Comparison of ENCODE assay signal across 13 mouse cellular contexts in the genomic region with DNA sequence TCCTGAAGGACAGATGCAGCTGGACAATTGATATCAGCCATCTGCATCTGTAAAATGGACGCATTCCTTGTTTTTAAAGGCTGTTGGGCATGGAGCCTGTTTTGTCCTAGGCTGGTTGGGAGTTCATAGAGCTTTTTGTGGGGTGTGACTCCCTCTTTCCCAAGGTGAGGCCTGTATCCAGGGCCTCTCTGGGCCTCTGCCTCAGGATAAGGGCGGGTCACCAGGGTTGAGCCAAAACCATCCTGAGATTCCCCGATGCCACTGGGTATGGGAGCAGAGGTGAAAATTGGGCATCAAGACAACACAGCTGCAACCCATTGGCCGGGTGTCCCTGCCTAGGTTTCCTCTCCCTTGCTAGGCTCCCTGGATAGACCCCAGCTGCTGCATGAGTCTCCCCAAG. TPM values are rescaled to one million over a fixed set of nuclear protein-coding genes. Genes with fewer than 3 reads are reported as not detected.
DNase-seq lines count a peak whose midpoint lies in the region; ATAC-seq and TF ChIP-seq lines count a peak whose summit lies in the region.
"Had no signal": no experiment of that assay in that cellular context is flagged by ENCODE, and none has a peak within 500 bp of the region (broad histone marks: within the 10 kb centered on the region; RNA-seq: fewer than 3 reads in every experiment).

No protein-coding gene starts in this region.

- H3K36me3 ChIP-seq in heart, embryonic 13.5 days, result no peaks in the 10 kb centered on the region
- H3K36me3 ChIP-seq in heart, adult 2 months (ENCODE audit: control insufficient read depth, insufficient read depth, low read length), result no peaks in the 10 kb centered on the region
- no peaks in the 10 kb centered on the region for H3K36me3 ChIP-seq in liver, postnatal 0 days (replicated peaks; ENCODE audit: insufficient read depth, low read length)
- no peaks in the 10 kb centered on the region for H3K36me3 ChIP-seq in liver, embryonic 11.5 days (ENCODE audit: control insufficient read depth, insufficient read depth, low read length)
- H3K36me3 ChIP-seq in hindbrain, embryonic 15.5 days, result no peaks in the 10 kb centered on the region
- H3K36me3 ChIP-seq in neural tube, embryonic 14.5 days (ENCODE audit: control insufficient read depth, insufficient read depth, low read length), result no peaks in the 10 kb centered on the region
- H3K36me3 ChIP-seq: liver, embryonic 13.5 days had no signal

- H3K9me3 ChIP-seq in heart, embryonic 13.5 days, result no peaks in the 10 kb centered on the region
- no peaks in the 10 kb centered on the region for H3K9me3 ChIP-seq in liver, postnatal 0 days (ENCODE audit: low read length)
- no peaks in the 10 kb centered on the region for H3K9me3 ChIP-seq in liver, embryonic 11.5 days (ENCODE audit: control insufficient read depth, low read length)
- H3K9me3 ChIP-seq in hindbrain, embryonic 15.5 days, result no peaks in the 10 kb centered on the region
- H3K9me3 ChIP-seq in neural tube, embryonic 14.5 days (ENCODE audit: control insufficient read depth, low read length), result no peaks in the 10 kb centered on the region
- H3K9me3 ChIP-seq: liver, embryonic 13.5 days had no signal

- no peak for TF ChIP-seq CTCF in heart, adult 2 months (IDR thresholded peaks at IDR 0.05)
- TF ChIP-seq CTCF in liver, postnatal 0 days (IDR thresholded peaks at IDR 0.05; ENCODE audit: low read depth), result no peak

- H3K4me3 ChIP-seq in heart, embryonic 13.5 days, result no peak overlapping the region
- H3K4me3 ChIP-seq in heart, adult 2 months, result no peak overlapping the region
- no peak overlapping the region for H3K4me3 ChIP-seq in liver, postnatal 0 days (ENCODE audit: low read depth, low read length)
- no peak overlapping the region for H3K4me3 ChIP-seq in liver, embryonic 11.5 days (ENCODE audit: low read depth, low read length)
- no peak overlapping the region for H3K4me3 ChIP-seq in hindbrain, embryonic 15.5 days
- no peak overlapping the region for H3K4me3 ChIP-seq in neural tube, embryonic 14.5 days (ENCODE audit: low read depth, low read length)
- H3K4me3 ChIP-seq: liver, embryonic 13.5 days had no signal

- no peaks in the 10 kb centered on the region for H3K27me3 ChIP-seq in heart, embryonic 13.5 days (replicated peaks)
- H3K27me3 ChIP-seq in heart, adult 2 months (ENCODE audit: control insufficient read depth, insufficient read depth, low read length), result no peaks in the 10 kb centered on the region
- H3K27me3 ChIP-seq in liver, postnatal 0 days (ENCODE audit: insufficient read depth, low read length), result no peaks in the 10 kb centered on the region
- peaks cover 6% of the 10 kb centered on the region; the same call in 1 of the 2 replicates for H3K27me3 ChIP-seq in liver, embryonic 11.5 days (replicated peaks; ENCODE audit: control insufficient read depth, insufficient read depth, low read length)
- no peaks in the 10 kb centered on the region for H3K27me3 ChIP-seq in hindbrain, embryonic 15.5 days
- H3K27me3 ChIP-seq in neural tube, embryonic 14.5 days (ENCODE audit: control insufficient read depth, insufficient read depth, low read length), result peaks cover 3% of the 10 kb centered on the region; the same call in 1 of the 2 replicates

- peaks cover 16% of the 10 kb centered on the region for H3K79me2 ChIP-seq in heart, adult 2 months (replicated peaks; ENCODE audit: control insufficient read depth, insufficient read depth, low read length)

- peaks cover 86% of the 10 kb centered on the region for H3K4me1 ChIP-seq in heart, embryonic 13.5 days
- H3K4me1 ChIP-seq in heart, adult 2 months (ENCODE audit: control insufficient read depth, insufficient read depth, low read length), result peaks cover 57% of the 10 kb centered on the region
- peaks cover 57% of the 10 kb centered on the region for H3K4me1 ChIP-seq in liver, postnatal 0 days (ENCODE audit: insufficient read depth)
- peaks cover 43% of the 10 kb centered on the region for H3K4me1 ChIP-seq in liver, embryonic 11.5 days (replicated peaks; ENCODE audit: control insufficient read depth, insufficient read depth, low read length)
- peaks cover 69% of the 10 kb centered on the region for H3K4me1 ChIP-seq in hindbrain, embryonic 15.5 days (replicated peaks)
- H3K4me1 ChIP-seq in neural tube, embryonic 14.5 days (ENCODE audit: control insufficient read depth, insufficient read depth, low read length), result peaks cover 46% of the 10 kb centered on the region

- TF ChIP-seq POLR2A in heart, adult 2 months (IDR thresholded peaks at IDR 0.05; ENCODE audit: insufficient read depth, low read depth, low read length), result no peak

- intact Hi-C loops in heart, adult 2 months (cut with DNase I), result no loop called here

- peak overlapping the region; percentile 99; the same call in 1 of the 2 replicates for H3K9ac ChIP-seq in heart, embryonic 13.5 days
- H3K9ac ChIP-seq in heart, adult 2 months (ENCODE audit: low read depth, low read length), result no peak overlapping the region
- peak overlapping the region; percentile 3; the same call in 1 of the 2 replicates for H3K9ac ChIP-seq in liver, postnatal 0 days (replicated peaks)
- no peak overlapping the region for H3K9ac ChIP-seq in liver, embryonic 11.5 days (ENCODE audit: low read depth, low read length)
- no peak overlapping the region; the same call in 1 of the 2 replicates for H3K9ac ChIP-seq in hindbrain, embryonic 15.5 days
- H3K9ac ChIP-seq in neural tube, embryonic 14.5 days (replicated peaks; ENCODE audit: low read depth, low read length), result no peak overlapping the region

- 76% methylated on average over 4 of the region's 4 CpGs for WGBS in heart, embryonic 13.5 days
- 63% methylated on average over 4 of the region's 4 CpGs for WGBS in heart, adult 2 months
- 83% methylated on average over 4 of the region's 4 CpGs for WGBS in liver, postnatal 0 days (ENCODE audit: insufficient replicate concordance)
- 69% methylated on average over 4 of the region's 4 CpGs for WGBS in liver, embryonic 11.5 days
- WGBS in hindbrain, embryonic 15.5 days, result 67% methylated on average over 4 of the region's 4 CpGs
- WGBS in neural tube, embryonic 14.5 days, result 72% methylated on average over 4 of the region's 4 CpGs

- no peak for DNase-seq in heart, adult 2 months
- DNase-seq in liver, postnatal 0 days, result no peak
- DNase-seq in liver, embryonic 11.5 days (ENCODE audit: low spot score), result no peak
- DNase-seq in cerebellum, adult 11-12 months, result no peak
- no peak for DNase-seq in retina, embryonic 14.5 days (ENCODE audit: low spot score)
- DNase-seq: cerebellum, adult 8-10 months; liver, embryonic 13.5 days; lung, postnatal 36 days had no signal

- TF ChIP-seq EP300 in heart, adult 2 months (IDR thresholded peaks at IDR 0.05; ENCODE audit: insufficient read depth, low read depth, low read length), result no peak
- no peak for TF ChIP-seq EP300 in liver, postnatal 0 days (IDR thresholded peaks at IDR 0.05; ENCODE audit: low read depth)

- ATAC-seq in heart, embryonic 13.5 days (ENCODE audit: extremely low read depth, insufficient number of reproducible peaks, low FRiP score, low TSS enrichment), result no peak
- ATAC-seq in liver, postnatal 0 days, result no peak
- no peak for ATAC-seq in liver, embryonic 11.5 days (replicated peaks; ENCODE audit: low FRiP score)
- ATAC-seq in hindbrain, embryonic 15.5 days (ENCODE audit: low FRiP score, low read depth), result no peak
- no peak for ATAC-seq in neural tube, embryonic 14.5 days (ENCODE audit: low read depth)
- ATAC-seq: activated CD4-positive, CD25-positive, alpha-beta regulatory T cell, adult 4 months; CD4-positive, CD25-positive, alpha-beta regulatory T cell, adult 4 months had no signal

- H3K27ac ChIP-seq in heart, embryonic 13.5 days (replicated peaks), result 0 out of 2 replicates have a peak overlapping the region, but pooled peaks have one; percentile 24
- H3K27ac ChIP-seq in heart, adult 2 months, result no peak overlapping the region
- H3K27ac ChIP-seq in liver, postnatal 0 days (ENCODE audit: low read depth), result no peak overlapping the region
- H3K27ac ChIP-seq in liver, embryonic 11.5 days (ENCODE audit: low read depth, low read length), result no peak overlapping the region
- H3K27ac ChIP-seq in hindbrain, embryonic 15.5 days (replicated peaks), result 0 out of 2 replicates have a peak overlapping the region, but pooled peaks have one; percentile 7
- peak overlapping the region; percentile 46; the same call in 1 of the 2 replicates for H3K27ac ChIP-seq in neural tube, embryonic 14.5 days (ENCODE audit: low read depth, low read length)
- H3K27ac ChIP-seq: liver, embryonic 13.5 days had no signal

- no peak overlapping the region for H3K4me2 ChIP-seq in heart, embryonic 13.5 days
- H3K4me2 ChIP-seq in liver, postnatal 0 days (ENCODE audit: low read depth, low read length), result peak overlapping the region; percentile 80
- H3K4me2 ChIP-seq in liver, embryonic 11.5 days, result no peak overlapping the region
- H3K4me2 ChIP-seq in hindbrain, embryonic 15.5 days, result no peak overlapping the region
- no peak overlapping the region for H3K4me2 ChIP-seq in neural tube, embryonic 14.5 days (ENCODE audit: low read depth, low read length)

RNA-seq across cellular contexts. Expression of a gene that starts 5.2 kb away (rescaled TPM):
- 6.7 and 7.4 TPM in 2 replicates for polyA plus RNA-seq in heart, embryonic 13.5 days (2015; fragmentation: Nextera tagmentation; extraction: Ambion mirVana)
- 10 to 100 TPM; 45.1 to 52.0 TPM for total RNA-seq in heart, adult 2 months (2021)
- 42.7 and 52.6 TPM in 2 replicates for polyA plus RNA-seq in heart, adult 2 months (2012; rRNA removed)
- polyA plus RNA-seq in liver, postnatal 0 days (2015; fragmentation: Nextera tagmentation; extraction: Ambion mirVana), result 13.3 and 13.9 TPM in 2 replicates
- polyA plus RNA-seq in liver, embryonic 11.5 days (2014; fragmentation: Nextera tagmentation; extraction: Ambion mirVana), result 5.2 and 5.5 TPM in 2 replicates
- 4.7 and 4.9 TPM in 2 replicates for polyA plus RNA-seq in hindbrain, embryonic 15.5 days (2015; fragmentation: Nextera tagmentation; extraction: Ambion mirVana)
- polyA plus RNA-seq in neural tube, embryonic 14.5 days (2014; fragmentation: Nextera tagmentation; extraction: Ambion mirVana), result 1.6 and 2.7 TPM in 2 replicates

Comparison
In these comparisons a context has a peak if more than half of its experiments do, and no peak if none do; other contexts are left out.
1. H3K27ac ChIP-seq: peak in heart, embryonic 13.5 days (single experiment), hindbrain, embryonic 15.5 days (single experiment) and neural tube, embryonic 14.5 days (single experiment); none in heart, adult 2 months (single experiment), liver, postnatal 0 days (single experiment) and liver, embryonic 11.5 days (single experiment).
2. H3K9ac ChIP-seq: peak in heart, embryonic 13.5 days (single experiment) and liver, postnatal 0 days (single experiment); none in heart, adult 2 months (single experiment), liver, embryonic 11.5 days (single experiment), hindbrain, embryonic 15.5 days (single experiment) and neural tube, embryonic 14.5 days (single experiment).